Mouse (Mus musculus): Measurements from ENCODE around the gene Srrm2.

The Srrm2 gene

DNA sequence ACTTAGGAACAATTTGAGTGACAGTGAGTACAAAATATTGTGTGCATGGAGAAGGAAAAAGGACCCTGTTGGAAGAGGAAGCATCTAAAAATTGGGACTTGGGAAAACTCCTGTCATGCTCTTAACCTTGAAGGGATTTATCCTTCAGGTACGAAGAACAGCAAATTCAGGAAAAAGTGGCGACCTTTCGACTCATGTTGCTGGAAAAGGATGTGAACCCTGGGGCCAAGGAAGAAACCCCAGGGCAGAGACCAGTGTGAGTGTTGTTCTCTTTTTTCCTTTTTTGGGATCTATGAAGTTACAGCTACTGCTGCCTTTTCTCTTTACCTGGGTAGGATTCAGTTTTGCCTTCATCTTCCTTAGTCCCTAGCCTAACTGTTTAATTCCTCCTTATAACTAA lies 17.6 kb downstream of the Srrm2 start:
- no peak for DNase-seq

GRCm38 (mm10) chr17:23815641-23816040 lies 25.3 kb downstream of the Srrm2 start:
- no peak for DNase-seq

- no peak for DNase-seq
Observed at GRCm38 (mm10) chr17:23818579-23818978, 28.2 kb downstream of the Srrm2 start.

- no peak for DNase-seq
Observed at GRCm38 (mm10) chr17:23819235-23819634, 28.9 kb downstream of the Srrm2 start.

DNA sequence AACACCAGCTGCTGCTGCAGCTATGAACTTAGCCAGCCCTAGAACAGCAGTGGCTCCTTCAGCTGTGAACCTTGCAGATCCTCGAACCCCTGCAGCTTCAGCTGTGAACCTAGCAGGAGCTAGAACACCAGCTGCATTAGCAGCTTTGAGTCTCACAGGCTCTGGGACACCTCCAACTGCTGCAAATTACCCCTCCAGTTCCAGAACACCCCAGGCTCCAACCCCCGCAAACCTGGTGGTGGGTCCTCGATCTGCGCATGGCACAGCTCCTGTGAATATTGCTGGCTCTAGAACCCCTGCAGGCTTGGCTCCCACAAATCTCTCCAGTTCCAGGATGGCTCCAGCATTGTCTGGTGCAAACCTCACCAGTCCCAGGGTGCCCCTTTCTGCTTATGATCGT lies 30.4 kb downstream of the Srrm2 start:
- DNase-seq, result no peak

- no peak for DNase-seq
Observed at GRCm38 (mm10) chr17:23822094-23822493, 31.8 kb downstream of the Srrm2 start.

DNA sequence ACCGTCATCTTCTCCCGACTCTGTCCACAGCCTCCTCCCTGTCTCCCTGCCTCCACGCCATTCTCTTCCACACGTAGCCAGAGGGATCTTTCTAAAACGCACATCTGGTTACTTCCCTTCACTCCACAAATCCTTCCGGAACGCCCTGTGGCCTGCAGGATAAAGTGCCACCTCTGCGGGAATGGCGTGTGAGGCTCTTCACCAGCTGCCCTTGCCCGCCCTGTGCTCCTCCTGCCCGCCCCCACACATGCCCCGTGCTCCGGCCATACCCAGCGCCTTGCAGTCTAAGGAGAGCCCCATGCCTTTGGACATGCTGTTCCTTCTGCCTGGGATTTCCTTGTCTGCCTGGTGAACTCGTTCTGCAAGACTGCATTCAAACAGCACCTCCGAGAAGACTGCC lies 32.7 kb downstream of the Srrm2 start:
- no peak for DNase-seq

- DNase-seq, result no peak
Observed at GRCm38 (mm10) chr17:23823614-23824013, 33.3 kb downstream of the Srrm2 start.

DNA sequence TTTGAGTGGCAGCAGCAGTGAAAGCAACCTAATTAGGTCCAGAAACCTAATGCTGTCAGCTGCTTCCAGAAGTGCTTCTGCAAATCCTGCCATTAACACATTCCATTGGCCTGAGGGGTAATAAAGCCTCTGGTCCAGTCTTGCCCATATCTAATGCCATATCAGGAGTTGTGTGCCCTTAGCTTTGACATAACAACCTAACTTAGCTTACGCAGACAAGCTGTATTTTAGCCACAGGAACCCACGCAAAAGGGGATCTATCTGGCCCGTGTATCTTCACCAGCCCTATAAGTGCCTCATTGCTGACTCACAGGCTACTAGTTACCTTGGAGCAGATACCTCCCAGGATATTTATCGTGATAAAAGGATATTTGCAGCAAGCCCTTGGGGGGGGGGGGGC lies 35.3 kb downstream of the Srrm2 start:
- no peak for DNase-seq

GRCm38 (mm10) chr17:23828271-23829001 lies 38.1 kb downstream of the Srrm2 start:
- peak in 1 of 2 experiments; percentile 51 for DNase-seq

- peak; percentile 82 to 88 for DNase-seq
Observed at GRCm38 (mm10) chr17:23829064-23829619, 38.8 kb downstream of the Srrm2 start, which contains the start of gene Elob. Gene Elob, minus strand, starts transcription at chr17:23829136.

GRCm38 (mm10) chr17:23831201-23831600 lies 40.9 kb downstream of the Srrm2 start:
- DNase-seq, result no peak

DNA sequence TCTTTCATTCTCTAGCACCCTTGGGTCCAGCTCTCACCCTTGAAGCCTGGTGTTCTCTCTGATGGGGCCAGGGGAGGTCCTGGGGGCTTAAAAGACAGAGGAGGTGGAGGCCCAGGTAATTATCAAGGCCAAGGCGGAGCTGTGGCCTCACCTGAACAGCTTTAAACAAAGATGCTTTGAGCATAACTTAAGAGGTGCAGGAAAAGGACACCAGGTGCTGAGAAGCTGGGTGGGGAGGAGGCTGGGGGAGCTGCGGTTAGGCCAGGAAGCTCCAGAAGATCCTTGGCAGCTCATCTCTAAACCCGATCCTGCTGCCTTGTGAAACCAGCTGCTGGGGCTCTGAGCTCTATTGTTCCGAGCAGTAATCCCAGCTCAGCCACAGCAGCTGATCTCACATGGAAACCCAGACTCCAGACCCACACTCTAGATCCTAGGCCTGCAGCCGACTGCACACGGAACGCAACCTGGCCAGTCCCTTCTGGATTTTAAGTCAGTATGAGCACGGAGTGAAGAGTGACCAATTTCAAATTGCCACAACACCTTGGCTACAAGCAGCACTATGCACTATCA lies 45.8 kb downstream of the Srrm2 start, which contains the start of gene Prss33:
Prss33 (minus strand) TSS at position 51 of the 570 bp plus-strand sequence.
- no peak for DNase-seq

GRCm38 (mm10) chr17:23841145-23841544 lies 50.8 kb downstream of the Srrm2 start:
- DNase-seq, result peak; percentile 68 to 71

- DNase-seq, result no peak
Observed at GRCm38 (mm10) chr17:23843141-23843811, 52.9 kb downstream of the Srrm2 start.

DNA sequence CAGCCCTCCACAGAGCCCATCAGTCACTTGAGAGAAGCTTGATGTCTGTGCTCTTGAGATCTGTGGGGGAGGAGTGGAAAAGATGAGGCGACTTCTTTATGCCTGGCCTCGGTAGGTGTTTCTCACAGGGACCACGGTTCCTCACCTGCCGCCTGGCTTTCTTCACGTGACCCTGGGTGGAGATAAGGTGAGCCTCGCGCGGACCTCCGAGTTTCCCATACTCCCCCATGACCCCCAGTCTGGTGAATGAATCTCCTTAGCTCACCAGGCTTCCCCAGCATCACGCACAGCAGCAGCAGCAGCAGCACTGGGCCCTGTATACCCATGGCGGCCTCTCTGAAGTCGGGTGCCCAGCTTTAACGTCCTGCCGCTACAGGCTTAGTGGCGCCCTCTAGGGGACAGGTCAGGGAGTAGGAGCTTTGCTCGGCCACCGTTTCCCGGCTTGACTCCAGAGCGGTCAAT lies 53.5 kb downstream of the Srrm2 start, which contains the start of the genes Prss32 and Prss41:
Prss32 (plus strand) TSS at position 44 of the 462 bp plus-strand sequence.
Prss41 (minus strand) TSS at position 361 of the 462 bp plus-strand sequence.
- peak; percentile 68 to 72 for DNase-seq

GRCm38 (mm10) chr17:23850028-23850427 lies 59.7 kb downstream of the Srrm2 start:
- no peak for DNase-seq

DNA sequence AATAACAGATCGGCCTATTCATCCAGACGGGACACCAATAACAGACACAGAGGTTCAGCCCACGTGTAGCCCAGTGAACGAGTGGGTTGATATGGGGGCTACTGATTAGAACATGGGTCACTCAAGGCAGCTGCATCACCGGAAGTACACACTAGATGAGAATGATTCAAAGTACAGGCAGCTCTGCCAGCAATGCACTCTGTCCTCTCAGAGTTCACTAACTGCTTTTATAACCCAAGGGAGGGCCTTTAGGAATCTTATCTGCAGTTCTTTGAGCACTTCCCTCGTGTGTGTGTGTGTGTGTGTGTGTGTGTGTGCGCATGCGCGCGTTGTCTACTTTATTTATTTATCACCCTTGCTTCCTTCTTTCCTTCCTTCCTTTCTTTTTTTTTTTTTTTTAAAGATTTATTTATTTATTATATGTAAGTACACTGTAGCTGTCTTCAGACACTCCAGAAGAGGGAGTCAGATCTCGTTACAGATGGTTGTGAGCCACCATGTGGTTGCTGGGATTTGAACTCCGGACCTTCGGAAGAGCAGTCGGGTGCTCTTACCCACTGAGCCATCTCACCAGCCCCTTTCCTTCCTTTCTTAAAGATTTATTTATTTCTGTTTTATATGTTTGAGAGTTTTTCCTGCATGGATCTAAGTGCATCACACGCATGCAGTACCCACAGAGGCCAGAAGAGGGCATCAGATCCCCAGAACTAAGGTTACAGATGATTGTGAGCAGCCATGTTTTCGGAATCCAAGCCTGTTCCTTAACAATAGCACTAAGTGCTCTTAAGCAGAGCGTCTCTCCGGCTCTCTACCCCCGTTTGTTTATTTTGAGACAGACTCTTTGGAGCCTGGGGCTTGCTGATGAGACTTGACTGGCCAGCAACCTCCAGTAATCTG lies 60.8 kb downstream of the Srrm2 start:
- peak; percentile 49 to 67 for DNase-seq

DNA sequence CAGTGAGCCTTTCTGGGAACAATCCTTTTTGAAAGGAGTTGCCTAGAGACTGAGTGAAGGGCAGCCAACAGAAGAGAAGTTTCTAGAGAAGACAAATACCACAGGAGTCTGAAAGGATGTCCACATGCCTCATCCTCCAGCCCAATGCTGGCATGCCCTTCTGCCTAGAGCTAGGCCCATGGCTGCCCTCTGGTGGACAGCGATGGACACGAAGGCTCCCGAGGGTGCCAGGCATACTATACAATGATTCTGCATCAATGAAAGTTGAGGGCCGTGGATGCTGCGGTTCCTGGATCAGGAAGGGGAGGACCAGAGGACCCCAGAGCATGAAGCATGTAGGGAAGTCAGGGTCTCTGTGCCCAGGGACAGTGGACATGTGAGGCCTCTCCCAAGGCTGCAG lies 63.0 kb downstream of the Srrm2 start:
- peak; percentile 12 to 20 for DNase-seq

DNA sequence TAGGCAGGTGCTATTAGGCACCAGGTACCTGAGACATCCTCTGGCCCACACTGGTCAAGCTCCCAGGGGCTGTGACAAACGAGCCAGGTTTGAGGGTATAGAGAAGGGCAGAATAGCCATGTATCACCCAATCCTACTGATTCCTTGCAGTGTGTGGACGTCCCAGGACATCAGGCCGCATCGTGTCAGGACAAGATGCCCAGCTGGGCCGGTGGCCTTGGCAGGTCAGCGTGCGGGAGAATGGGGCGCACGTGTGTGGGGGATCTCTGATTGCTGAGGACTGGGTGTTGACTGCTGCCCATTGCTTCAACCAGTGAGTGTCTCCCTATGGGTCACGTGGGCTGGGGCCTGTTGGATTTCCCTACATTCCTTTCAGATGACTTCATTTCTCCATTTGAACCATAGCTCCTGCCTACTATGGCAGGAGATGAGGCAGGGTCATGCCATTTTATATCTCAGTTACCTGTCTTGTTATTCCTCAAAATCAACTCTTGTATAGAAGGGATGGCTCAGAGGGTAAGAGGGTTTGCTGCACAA lies 64.0 kb downstream of the Srrm2 start:
- no peak for DNase-seq

GRCm38 (mm10) chr17:23857193-23857592 lies 66.9 kb downstream of the Srrm2 start:
- no peak for DNase-seq

DNA sequence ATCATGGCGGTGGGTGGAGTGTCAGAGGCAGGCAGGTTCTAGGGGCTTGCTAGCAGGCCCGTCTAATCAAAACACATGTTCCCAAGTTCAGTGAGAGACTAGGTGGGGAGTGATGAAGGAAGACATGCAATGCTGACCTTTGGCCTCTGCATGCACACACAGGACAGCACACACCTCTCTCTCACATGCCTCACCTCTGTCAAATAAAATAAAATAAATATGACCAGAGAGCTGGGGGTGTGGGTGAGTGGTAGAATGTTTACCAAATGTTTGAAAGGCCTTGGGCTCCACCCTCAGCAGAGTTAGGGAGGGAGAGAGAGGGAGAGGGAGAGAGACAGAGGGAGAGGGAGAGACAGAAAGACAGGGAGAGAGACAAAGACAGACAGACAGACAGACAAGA lies 67.6 kb downstream of the Srrm2 start:
- no peak for DNase-seq

Data from cerebellum, adult 18-20 months (tissue).